Mouse (Mus musculus) CH12.LX (cell line): ENCODE results near the gene Adamtsl5.

Source experiments
- IRF4 ChIP-seq: IDR thresholded peaks from 2 replicates; pipeline ENCODE4 v1.6.1; 2014; ENCODE audit warnings: low read depth, mild to moderate bottlenecking, inconsistent platforms, low read length, improper control_type of control experiment
- NELFE ChIP-seq: IDR thresholded peaks from 2 replicates; pipeline ENCODE4 v1.6.1; 2011; ENCODE audit warnings: low read depth, low read length, improper control_type of control experiment
- POLR2A ChIP-seq: IDR thresholded peaks from 2 replicates; pipeline ENCODE4 v1.6.1; 2011; ENCODE audit warnings: low read depth, mild to moderate bottlenecking, improper control_type of control experiment, low read length
- TBP ChIP-seq: conservative IDR thresholded peaks from 2 replicates; pipeline ENCODE4 v1.6.1; 2011; ENCODE audit warnings: low read depth, low read length, improper control_type of control experiment
- USF1 ChIP-seq: IDR thresholded peaks from 2 replicates; pipeline ENCODE4 v1.6.1; 2014; ENCODE audit warnings: low read depth, mild to moderate bottlenecking, inconsistent platforms, low read length, improper control_type of control experiment

GRCm38 (mm10) chr10:80356001-80356682 is 7.9 kb upstream of the Adamtsl5 start, which contains the start of gene Plk5:
- TF ChIP-seq POLR2A (no peak), NELFE (no peak), IRF4 (no peak), TBP (no peak), USF1 (no peak)
